Mouse (Mus musculus) liver, postnatal 0 days (tissue): ENCODE measurements around the gene Snx10.

Experiments
- CTCF ChIP-seq: sonication (generic); IDR thresholded peaks from 2 replicates; pipeline ENCODE4 v1.5.1; 2016; ENCODE audit warnings: antibody characterized with exemption, low read depth
- EP300 ChIP-seq: IDR thresholded peaks from 2 replicates; pipeline ENCODE4 v1.6.1; 2016; ENCODE audit warnings: antibody characterized with exemption, low read depth, mild to moderate bottlenecking

DNA sequence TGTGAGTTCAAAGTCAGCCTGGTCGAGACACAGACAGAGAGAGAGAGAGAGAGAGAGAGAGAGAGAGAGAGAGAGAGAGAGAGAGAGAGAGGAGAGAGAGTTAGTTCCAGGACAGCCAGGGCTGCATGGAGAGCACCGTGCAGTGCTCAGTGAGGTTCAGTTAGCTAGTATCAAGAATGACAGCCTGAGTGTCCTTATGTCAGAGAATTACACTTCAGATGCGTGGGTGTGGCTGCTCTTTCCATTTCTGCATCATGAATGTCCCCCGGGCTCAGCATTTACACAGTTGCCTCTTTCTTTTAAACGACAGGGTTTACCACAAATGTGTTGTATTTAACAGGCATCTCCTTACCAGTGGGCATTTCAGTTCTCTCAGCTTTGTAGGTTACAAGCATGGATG is 25.1 kb downstream of the Snx10 start:
- TF ChIP-seq EP300 (no peak), CTCF (no peak)
